Mouse (Mus musculus) stomach, postnatal 0 days (tissue): ENCODE measurements at regions not wholly inside any gene's neighbourhood (a gene's known extent, or its start where the extent isn't known, plus 50 kb on each side); places are given as distances from the start of the nearest gene placed in this dataset.

Experiments
- ATAC-seq: fragments of 200-750 bp; cut with Nextera tagmentation; 2 replicates; pipeline ENCODE4 v1.8.0; 2017; ENCODE audit not compliant: low FRiP score, low TSS enrichment
- DNase-seq: peaks from one replicate; pipeline ENCODE4 v3.0.0-alpha.2; 2016; ENCODE audit warnings: low spot score
- H3K27ac ChIP-seq: fragments of 300-500 bp; sonication (generic); replicated peaks from 2 replicates; pipeline ENCODE4 v1.5.1; 2014; ENCODE audit warnings: mild to moderate bottlenecking, control low read depth
- H3K27me3 ChIP-seq: fragments of 300-500 bp; sonication (generic); 2 replicates; pipeline ENCODE4 v1.6.1; 2014; ENCODE audit warnings: low read length; ENCODE audit not compliant: control insufficient read depth, insufficient read depth
- H3K36me3 ChIP-seq: fragments of 300-500 bp; sonication (generic); 2 replicates; pipeline ENCODE4 v1.6.1; 2014; ENCODE audit warnings: low read length, mixed read lengths; ENCODE audit not compliant: control insufficient read depth, insufficient read depth
- H3K4me1 ChIP-seq: fragments of 300-500 bp; sonication (generic); replicated peaks from 2 replicates; pipeline ENCODE4 v1.6.1; 2014; ENCODE audit warnings: antibody characterized with exemption; ENCODE audit not compliant: control insufficient read depth, insufficient read depth
- H3K4me2 ChIP-seq: fragments of 300-500 bp; sonication (generic); replicated peaks from 2 replicates; pipeline ENCODE4 v1.6.1; 2014; ENCODE audit warnings: low read depth, mild to moderate bottlenecking, control low read depth, moderate library complexity
- H3K4me3 ChIP-seq: fragments of 300-500 bp; sonication (generic); 2 replicates; pipeline ENCODE4 v1.5.1; 2014; ENCODE audit warnings: low read depth, low read length, control low read depth
- H3K9ac ChIP-seq: fragments of 300-500 bp; sonication (generic); 2 replicates; pipeline ENCODE4 v1.6.1; 2014; ENCODE audit warnings: mild to moderate bottlenecking, low read length, control low read depth, mixed read lengths
- H3K9me3 ChIP-seq: fragments of 300-500 bp; sonication (generic); 2 replicates; pipeline ENCODE4 v1.6.1; 2016; ENCODE audit warnings: low read length; ENCODE audit not compliant: control insufficient read depth
- CTCF ChIP-seq: IDR thresholded peaks from 2 replicates; pipeline ENCODE4 v1.5.1; 2016; ENCODE audit warnings: antibody characterized with exemption, low read depth, mild to moderate bottlenecking, moderate library complexity
- EP300 ChIP-seq: optimal IDR thresholded peaks from 2 replicates; pipeline ENCODE3; 2016; ENCODE audit warnings: antibody characterized with exemption
- WGBS: fragments of 180-500 bp; shearing (Covaris S2); extraction: QIAGEN DNeasy Blood & Tissue Kit; methylation state at CpG from one replicate; pipeline ENCODE4 v1.1.7; 2014; 5-methylcytosine and 5-hydroxymethylcytosine counted together

DNA sequence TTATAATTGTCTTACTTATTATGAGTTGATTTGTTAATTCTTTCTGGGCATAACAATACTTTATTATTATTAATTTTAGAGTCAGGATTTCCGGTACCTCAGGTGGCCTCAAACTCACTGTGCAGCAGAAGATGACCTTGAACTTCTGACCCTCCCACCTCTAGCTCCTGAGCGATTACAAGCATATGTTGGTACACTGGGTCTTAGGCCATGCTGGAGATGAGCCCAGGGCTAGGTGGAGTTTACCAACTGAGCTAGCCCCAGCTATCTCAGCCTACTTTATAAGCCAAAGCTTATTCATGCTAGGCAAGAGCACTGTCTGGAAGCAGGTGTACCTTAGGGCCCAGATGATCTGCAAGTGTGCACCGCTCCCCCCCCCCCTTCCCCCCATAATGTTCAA, 87.4 kb downstream of the Smim20 start:
- Histone ChIP-seq H3K4me3 (no peak overlapping the region), H3K27me3 (no peaks in the 10 kb centered on the region), H3K4me2 (no peak overlapping the region), H3K9ac (no peak overlapping the region), H3K9me3 (no peaks in the 10 kb centered on the region), H3K4me1 (no peaks in the 10 kb centered on the region), H3K27ac (no peak overlapping the region), H3K36me3 (no peaks in the 10 kb centered on the region)
- no peak for ATAC-seq
- WGBS: 91% methylated on average over 3 of the region's 3 CpGs
- TF ChIP-seq EP300 (no peak), CTCF (no peak)
- no peak for DNase-seq

DNA sequence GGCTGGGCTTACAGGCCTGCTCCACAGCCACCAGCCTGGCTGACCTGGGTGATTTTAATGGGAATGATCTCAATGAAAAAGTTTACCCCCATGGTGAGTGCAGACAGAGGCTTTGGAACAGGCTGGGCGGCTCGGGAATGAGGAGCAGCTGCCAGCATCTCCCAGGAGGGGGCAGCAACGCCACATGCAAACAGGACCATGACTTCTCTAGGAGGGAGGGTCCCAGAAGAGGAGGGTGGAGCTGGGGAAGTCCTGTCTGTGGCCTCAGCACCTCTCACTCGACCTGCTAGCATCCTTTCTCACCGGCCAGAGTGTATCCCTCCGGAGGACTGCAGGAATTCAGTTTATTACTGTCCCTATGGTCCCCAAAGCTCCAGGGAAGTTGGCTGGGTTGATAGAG, 88.2 kb downstream of the Smim20 start:
- H3K9me3 ChIP-seq: no peaks in the 10 kb centered on the region
- no peaks in the 10 kb centered on the region for H3K27me3 ChIP-seq
- DNase-seq (peak; percentile 83), ATAC-seq (peak; percentile 81)
- H3K4me3 ChIP-seq: no peak overlapping the region
- H3K27ac ChIP-seq: no peak overlapping the region
- no peak overlapping the region for H3K4me2 ChIP-seq
- no peaks in the 10 kb centered on the region for H3K36me3 ChIP-seq
- no peaks in the 10 kb centered on the region for H3K4me1 ChIP-seq
- under 1% methylated on average over 6 of the region's 6 CpGs for WGBS
- H3K9ac ChIP-seq: no peak overlapping the region
- TF ChIP-seq CTCF: peak; percentile 99
- TF ChIP-seq EP300: no peak

GRCm38 (mm10) chr5:53357086-53357608, 90.3 kb downstream of the Smim20 start:
- ATAC-seq (no peak), DNase-seq (no peak)
- Histone ChIP-seq H3K27ac (no peak overlapping the region), H3K36me3 (no peaks in the 10 kb centered on the region), H3K27me3 (no peaks in the 10 kb centered on the region), H3K4me2 (no peak overlapping the region), H3K9ac (no peak overlapping the region), H3K9me3 (no peaks in the 10 kb centered on the region), H3K4me1 (no peaks in the 10 kb centered on the region), H3K4me3 (no peak overlapping the region)
- no peak for TF ChIP-seq CTCF
- no peak for TF ChIP-seq EP300
- WGBS: 69% methylated on average over 7 of the region's 7 CpGs

DNA sequence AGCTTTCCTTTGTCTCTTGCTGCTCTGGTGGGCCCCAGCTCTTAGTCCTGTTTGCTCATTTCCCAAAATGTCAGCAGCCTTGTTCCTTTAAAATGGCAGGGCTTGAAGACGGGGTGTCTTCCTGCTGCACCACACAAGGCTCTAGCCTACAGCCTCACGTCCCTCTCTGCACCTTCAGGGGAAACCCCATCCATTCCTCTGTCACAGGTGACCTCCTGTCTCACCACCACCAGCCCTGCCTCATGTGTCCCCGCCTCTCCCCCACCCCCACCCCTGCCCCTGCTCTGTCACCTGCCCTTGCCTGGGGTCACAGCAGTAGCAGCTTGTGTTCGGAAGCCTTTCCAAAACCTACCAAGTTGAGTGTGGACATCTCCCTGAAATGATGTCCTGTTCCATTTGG, 91.3 kb downstream of the Smim20 start:
- H3K27me3 ChIP-seq: no peaks in the 10 kb centered on the region
- no peaks in the 10 kb centered on the region for H3K36me3 ChIP-seq
- H3K4me1 ChIP-seq: no peaks in the 10 kb centered on the region
- no peak for DNase-seq
- H3K9me3 ChIP-seq: no peaks in the 10 kb centered on the region
- no peak for TF ChIP-seq EP300
- TF ChIP-seq CTCF: no peak
- WGBS: 47% methylated on average over 4 of the region's 4 CpGs
- no peak overlapping the region for H3K4me2 ChIP-seq
- no peak for ATAC-seq
- no peak overlapping the region for H3K9ac ChIP-seq
- no peak overlapping the region for H3K27ac ChIP-seq
- H3K4me3 ChIP-seq: no peak overlapping the region

DNA sequence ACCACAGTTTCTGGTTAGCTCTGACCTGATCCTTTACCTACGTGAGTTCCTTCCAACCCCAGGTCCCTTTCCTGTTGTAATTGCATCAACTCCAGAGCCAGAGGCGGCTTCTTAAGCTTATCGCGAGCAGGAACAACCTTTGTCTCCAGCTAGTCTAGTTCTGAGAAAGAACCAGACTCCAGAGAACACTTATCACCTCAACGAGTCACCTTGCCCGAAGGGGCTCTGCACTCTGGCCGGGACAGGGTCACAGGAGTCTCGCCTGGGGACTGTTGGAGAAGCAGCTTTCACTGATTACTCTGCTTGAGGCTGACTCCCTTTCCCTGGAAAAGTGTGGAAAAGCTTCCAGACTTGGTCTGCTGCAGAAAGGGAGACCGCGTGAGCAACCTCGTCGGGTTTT, 93.0 kb downstream of the Smim20 start:
- no peaks in the 10 kb centered on the region for H3K36me3 ChIP-seq
- no peak for TF ChIP-seq EP300
- no peak for TF ChIP-seq CTCF
- H3K4me1 ChIP-seq: no peaks in the 10 kb centered on the region
- H3K9ac ChIP-seq: no peak overlapping the region
- WGBS: 86% methylated on average over 12 of the region's 12 CpGs
- H3K27me3 ChIP-seq: no peaks in the 10 kb centered on the region
- no peak overlapping the region for H3K4me2 ChIP-seq
- no peak overlapping the region for H3K4me3 ChIP-seq
- H3K9me3 ChIP-seq: no peaks in the 10 kb centered on the region
- DNase-seq (no peak), ATAC-seq (0 out of 2 replicates have a peak, but pooled peaks have one; percentile 39)
- H3K27ac ChIP-seq: no peak overlapping the region

DNA sequence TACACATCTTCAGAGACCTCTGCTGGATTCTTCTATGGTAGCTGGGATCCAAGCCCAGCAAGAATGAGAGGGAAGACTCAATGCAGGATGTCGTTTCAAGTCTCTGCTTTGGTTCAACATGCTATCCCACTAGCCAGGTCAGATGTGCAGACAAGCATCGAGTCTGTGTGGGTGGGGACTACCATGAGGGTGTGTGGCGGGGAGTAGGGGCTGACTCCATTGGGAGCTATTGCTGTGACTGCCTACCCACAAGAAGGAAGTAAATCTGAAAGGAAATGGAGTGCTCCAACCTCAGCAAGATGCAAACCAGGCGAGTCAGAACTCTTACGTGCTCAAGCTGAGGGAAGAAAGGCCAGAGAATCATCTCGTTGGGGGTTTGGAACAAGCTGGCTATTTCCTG, 94.4 kb downstream of the Smim20 start:
- WGBS: 80% methylated on average over 6 of the region's 6 CpGs
- H3K9ac ChIP-seq: no peak overlapping the region
- TF ChIP-seq EP300: no peak
- TF ChIP-seq CTCF: no peak
- no peaks in the 10 kb centered on the region for H3K4me1 ChIP-seq
- DNase-seq (no peak), ATAC-seq (no peak)
- H3K27ac ChIP-seq: no peak overlapping the region
- H3K36me3 ChIP-seq: no peaks in the 10 kb centered on the region
- H3K9me3 ChIP-seq: no peaks in the 10 kb centered on the region
- no peak overlapping the region for H3K4me3 ChIP-seq
- H3K27me3 ChIP-seq: no peaks in the 10 kb centered on the region
- no peak overlapping the region for H3K4me2 ChIP-seq
